Mouse (Mus musculus) telencephalon, adult 2 months (tissue): Measurements from ENCODE around the gene Epsti1.

ENCODE experiments used
- DNase-seq: peaks from one replicate; pipeline ENCODE4 v3.0.0-alpha.2; 2011; ENCODE audit warnings: low read depth, low spot score

The Epsti1 gene

DNA sequence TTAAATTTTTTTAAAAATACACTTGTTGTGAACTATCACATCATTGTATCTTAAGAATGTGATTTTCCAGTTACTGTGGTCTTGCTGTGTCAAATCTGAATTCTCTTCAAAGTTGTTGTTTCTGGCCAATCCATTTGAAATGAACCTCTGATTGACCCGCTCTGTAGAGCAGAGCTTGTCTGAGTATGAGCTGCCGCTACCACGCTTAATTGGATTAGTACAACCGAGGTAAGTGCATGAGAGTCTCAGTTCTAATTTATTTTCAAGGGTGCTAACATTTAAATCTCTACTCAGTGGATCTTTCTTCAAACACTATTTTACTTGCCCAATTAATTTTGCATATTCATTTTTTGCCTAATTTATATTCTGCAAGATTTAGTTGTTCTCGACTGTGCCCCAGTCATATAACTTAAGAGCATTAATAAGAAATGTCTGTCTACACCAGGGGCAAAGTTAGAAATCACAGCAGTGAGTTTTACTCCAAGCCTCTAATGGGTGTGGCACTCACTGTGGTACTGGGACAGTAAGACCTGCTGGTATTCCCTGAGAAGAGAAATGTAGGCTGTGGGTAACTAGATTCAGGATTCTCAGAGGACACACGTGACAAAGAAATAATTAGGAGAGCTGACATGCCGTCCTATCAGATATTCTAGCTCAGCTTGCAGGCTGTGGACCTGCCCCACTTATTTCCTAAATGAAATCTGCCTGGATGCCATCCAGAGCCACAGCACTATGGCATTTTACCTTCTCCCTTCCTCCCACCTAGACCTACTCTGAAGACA, 111.7 kb downstream of the Epsti1 start:
- no peak for DNase-seq

DNA sequence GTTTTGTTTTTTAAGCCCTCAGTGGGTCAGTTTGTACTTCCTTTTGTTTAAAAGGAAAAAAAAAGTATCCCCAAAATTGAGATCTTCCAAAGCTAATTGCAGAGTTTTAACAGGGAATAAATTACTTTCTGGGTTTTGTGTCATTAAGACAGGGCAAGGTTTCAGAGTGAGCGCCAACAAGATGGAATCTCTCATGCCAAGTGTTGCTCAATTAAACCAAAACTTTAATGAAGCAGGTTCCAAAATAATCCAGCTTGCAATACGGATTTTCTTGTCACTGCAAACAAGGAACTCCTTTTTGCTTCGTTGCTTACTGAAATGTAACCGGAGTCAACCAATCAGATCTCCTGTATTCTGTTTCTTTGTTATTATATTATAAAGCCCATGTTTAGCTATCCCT, 112.4 kb downstream of the Epsti1 start:
- DNase-seq: no peak

DNA sequence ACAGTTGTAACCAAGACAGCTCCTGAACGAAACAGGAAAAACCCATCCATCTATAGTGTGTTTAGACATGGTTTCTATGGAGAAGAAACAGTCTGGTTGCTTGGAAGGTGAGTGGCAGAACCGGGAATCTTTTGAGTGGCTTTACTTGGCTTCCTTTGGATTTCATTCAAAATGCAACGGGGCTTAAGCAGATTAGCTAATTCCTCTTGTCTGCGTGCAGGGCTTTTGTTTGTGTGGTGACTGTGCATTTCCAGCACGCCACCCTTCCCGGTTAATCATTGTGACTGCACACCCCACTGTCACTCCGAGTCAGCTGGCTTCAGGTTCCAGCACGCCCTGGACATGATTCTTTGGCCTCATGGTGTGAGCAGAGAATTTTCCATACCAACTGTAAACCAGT, 115.9 kb downstream of the Epsti1 start:
- DNase-seq: no peak

DNA sequence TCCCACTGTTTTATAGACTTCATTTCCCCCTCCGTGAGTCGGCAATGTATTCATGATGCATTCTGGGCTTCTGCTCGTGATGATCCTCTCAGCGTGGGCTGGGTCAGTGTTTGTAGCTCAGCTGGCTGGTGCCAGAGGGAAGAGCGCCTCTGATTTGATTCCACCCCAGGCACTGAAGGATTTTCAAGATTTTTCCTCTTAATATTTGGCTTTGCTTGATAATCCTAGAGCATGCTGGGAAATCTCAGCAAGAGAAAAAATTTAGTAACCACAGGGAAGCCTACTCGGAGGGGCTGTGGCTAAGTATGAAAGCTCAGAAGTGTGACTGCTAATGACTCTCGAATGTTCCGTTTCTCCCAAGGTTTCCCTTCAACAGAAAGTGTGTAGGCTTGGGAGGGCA, 134.8 kb downstream of the Epsti1 start:
- DNase-seq: no peak

DNA sequence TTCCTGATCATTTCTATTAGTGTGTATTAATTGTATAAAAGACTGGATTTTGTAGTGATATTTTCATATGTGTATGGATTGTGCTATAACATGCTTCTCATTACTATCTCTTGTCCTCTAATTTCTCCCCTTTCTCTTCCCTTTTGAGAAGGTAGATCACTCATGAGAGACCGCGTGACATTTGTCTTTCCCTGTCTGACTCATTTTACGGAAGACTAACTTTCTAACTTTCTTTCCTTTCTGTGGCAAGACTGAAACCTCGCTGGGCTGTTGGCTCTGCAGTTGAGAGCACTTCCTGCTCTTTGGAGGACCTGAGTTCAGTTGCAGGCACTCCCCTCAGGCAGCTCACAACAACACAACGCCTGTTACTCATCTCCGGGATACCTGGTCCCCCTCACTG, 136.6 kb downstream of the Epsti1 start:
- no peak for DNase-seq

DNA sequence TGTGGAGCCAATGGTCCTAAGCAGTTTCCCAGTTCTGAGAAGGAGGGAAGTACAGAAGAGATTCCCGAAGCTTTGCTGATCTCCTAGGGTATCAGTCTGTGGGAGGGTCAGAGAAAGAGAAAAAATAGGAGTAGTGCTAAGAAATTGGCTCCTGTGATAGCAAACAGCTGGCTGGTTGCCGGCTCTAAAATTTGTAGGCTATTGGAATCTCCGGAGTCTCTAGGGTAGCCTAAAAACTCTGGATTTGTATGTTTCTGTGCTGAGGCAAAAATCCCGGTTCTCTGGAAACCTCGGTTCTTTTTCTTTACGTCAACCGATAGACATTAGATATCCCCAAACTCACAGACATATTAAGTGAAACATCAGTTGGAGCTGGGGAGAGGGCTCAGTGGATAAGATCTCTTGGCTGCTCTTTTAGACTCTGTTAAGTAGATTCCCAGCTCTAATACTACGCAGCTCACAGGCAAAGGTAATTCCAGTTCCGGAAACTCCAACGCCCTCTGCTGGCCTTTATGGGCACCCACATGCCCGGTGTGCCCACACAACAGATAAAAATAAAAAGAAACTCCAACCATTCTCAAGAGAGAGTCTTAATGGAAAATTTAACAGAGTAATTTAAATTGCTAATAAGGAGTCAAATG, 138.0 kb downstream of the Epsti1 start:
- DNase-seq: no peak

DNA sequence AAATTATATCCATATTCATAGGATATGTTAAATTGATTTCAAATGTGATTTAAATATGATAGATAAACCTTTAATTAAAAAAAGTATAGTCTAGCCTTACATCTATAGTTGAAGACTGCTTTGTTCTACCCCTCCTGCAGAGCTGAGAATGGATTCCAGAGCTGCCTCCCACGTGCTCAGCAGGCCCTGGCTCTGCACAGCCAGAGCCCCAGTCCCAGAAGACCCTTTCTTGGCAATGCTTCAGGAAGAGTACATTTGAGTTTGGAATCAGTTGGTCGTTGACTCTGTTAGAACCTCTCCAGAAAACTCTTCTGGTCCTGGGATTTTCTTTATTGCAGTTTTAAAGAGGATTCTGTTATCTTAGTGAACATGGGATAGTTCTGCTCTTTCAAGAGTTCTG, 139.0 kb downstream of the Epsti1 start:
- DNase-seq: no peak

DNA sequence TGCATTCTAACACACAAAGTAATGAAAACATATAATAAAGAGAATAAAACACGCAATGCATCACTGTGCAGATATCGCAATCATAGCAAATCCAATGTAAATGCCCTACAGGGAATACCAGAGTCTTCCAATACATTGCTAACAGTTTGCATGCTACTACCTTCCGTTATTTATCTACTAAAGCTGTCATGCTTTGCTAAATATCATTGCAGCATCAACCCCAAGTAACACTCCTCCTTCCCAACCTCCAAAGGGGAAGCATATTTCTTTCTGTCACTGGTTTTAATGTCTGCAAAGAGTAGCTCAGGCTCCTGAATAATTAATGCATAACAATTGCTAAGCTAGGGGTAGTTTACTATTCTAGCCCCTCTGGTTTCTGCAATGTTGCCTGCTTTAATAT, 144.2 kb downstream of the Epsti1 start:
- no peak for DNase-seq

DNA sequence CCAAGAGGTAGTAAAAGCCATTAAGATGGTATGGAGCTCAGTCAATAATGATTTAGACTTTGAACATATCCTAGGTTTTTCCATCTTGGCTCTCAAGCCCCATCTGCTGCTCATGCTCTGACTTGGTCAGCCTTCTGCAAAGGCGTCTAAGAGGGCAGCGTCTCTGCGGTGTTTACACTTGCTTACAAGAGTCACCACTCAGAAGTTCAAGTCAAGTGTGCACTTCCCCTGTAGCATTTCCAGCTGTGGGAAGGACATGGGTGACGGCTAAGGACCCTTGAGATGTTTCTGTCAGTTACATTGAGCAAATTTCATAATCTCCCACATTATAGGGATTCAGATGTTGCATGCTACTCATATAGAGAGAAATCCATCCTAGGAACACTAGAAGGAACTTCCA, 144.6 kb downstream of the Epsti1 start:
- no peak for DNase-seq
